Mouse (Mus musculus): ENCODE measurements around the gene Aif1. TPM values are rescaled to one million over a fixed set of nuclear protein-coding genes. Genes with fewer than 3 reads are reported as not detected.
A peak's percentile ranks its signal among the peaks of the same experiment; 100 is the strongest.

The Aif1 gene
- polyA plus RNA-seq, 1 experiment from 2014 or later = 16.5 TPM

GRCm38 (mm10) chr17:35191723-35192122 lies 15.9 kb upstream of the Aif1 start:
- ATAC-seq (ENCODE audit: low read depth) (no peak), DNase-seq (ENCODE audit: low spot score) (no peak)
- Histone ChIP-seq H3K36me3 (ENCODE audit: control insufficient read depth, insufficient read depth, low read length) (no peaks in the 10 kb centered on the region), H3K9me3 (ENCODE audit: control insufficient read depth, low read length) (no peaks in the 10 kb centered on the region), H3K9ac (ENCODE audit: low read depth, low read length) (no peak overlapping the region), H3K27me3 (replicated peaks; ENCODE audit: control insufficient read depth, insufficient read depth, low read length) (peaks cover 26% of the 10 kb centered on the region), H3K27ac (replicated peaks; ENCODE audit: low read depth, low read length) (no peak overlapping the region), H3K4me2 (ENCODE audit: low read depth, low read length) (no peak overlapping the region), H3K4me3 (ENCODE audit: low read depth, low read length) (no peak overlapping the region), H3K4me1 (ENCODE audit: control insufficient read depth, insufficient read depth, low read length) (peaks cover 11% of the 10 kb centered on the region; the same call in 1 of the 2 replicates)
- 63% methylated on average over 2 of the region's 2 CpGs for WGBS

DNA sequence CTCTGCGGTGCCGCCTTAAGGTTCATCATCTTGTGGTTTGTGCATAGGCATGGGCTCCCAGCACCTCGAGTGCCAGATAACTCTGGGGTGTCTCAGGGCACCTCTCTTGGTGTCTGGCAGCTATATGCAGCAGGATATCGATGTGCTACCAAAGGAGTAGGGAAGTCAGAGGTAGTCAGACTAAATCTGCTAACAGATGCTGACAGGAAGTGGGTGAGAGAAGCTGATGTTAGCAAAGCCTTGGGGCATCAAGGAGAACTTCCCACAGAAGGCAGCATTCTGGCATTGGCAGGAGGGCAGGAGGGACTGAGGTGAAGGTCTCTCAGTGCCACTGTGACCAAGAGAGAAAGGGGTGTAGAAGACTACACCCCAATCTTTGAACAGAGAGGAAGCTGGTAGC lies 14.2 kb upstream of the Aif1 start:
- peaks cover 10% of the 10 kb centered on the region for H3K27me3 ChIP-seq (replicated peaks; ENCODE audit: control insufficient read depth, insufficient read depth, low read length)
- WGBS = 63% methylated on average over 4 of the region's 4 CpGs
- H3K9me3 ChIP-seq (ENCODE audit: control insufficient read depth, low read length) = no peaks in the 10 kb centered on the region
- H3K9ac ChIP-seq (ENCODE audit: low read depth, low read length) = no peak overlapping the region
- H3K4me3 ChIP-seq (ENCODE audit: low read depth, low read length) = no peak overlapping the region
- no peaks in the 10 kb centered on the region for H3K36me3 ChIP-seq (ENCODE audit: control insufficient read depth, insufficient read depth, low read length)
- ATAC-seq (ENCODE audit: low read depth) = no peak
- no peak overlapping the region for H3K27ac ChIP-seq (replicated peaks; ENCODE audit: low read depth, low read length)
- DNase-seq (ENCODE audit: low spot score) = no peak
- H3K4me1 ChIP-seq (ENCODE audit: control insufficient read depth, insufficient read depth, low read length) = peaks cover 9% of the 10 kb centered on the region; the same call in 1 of the 2 replicates
- no peak overlapping the region for H3K4me2 ChIP-seq (ENCODE audit: low read depth, low read length)

GRCm38 (mm10) chr17:35189186-35189585 lies 13.3 kb upstream of the Aif1 start:
- no peak for ATAC-seq (ENCODE audit: low read depth)
- 65% methylated on average over 1 of the region's 1 CpGs for WGBS
- Histone ChIP-seq H3K9me3 (ENCODE audit: control insufficient read depth, low read length) (no peaks in the 10 kb centered on the region), H3K4me2 (ENCODE audit: low read depth, low read length) (no peak overlapping the region), H3K4me3 (ENCODE audit: low read depth, low read length) (no peak overlapping the region), H3K9ac (ENCODE audit: low read depth, low read length) (no peak overlapping the region), H3K27ac (replicated peaks; ENCODE audit: low read depth, low read length) (no peak overlapping the region), H3K27me3 (replicated peaks; ENCODE audit: control insufficient read depth, insufficient read depth, low read length) (0 out of 2 replicates have a peak, but pooled peaks cover under 1% of the 10 kb centered on the region), H3K36me3 (ENCODE audit: control insufficient read depth, insufficient read depth, low read length) (no peaks in the 10 kb centered on the region), H3K4me1 (ENCODE audit: control insufficient read depth, insufficient read depth, low read length) (peaks cover 9% of the 10 kb centered on the region; the same call in 1 of the 2 replicates)
- DNase-seq (ENCODE audit: low spot score) = no peak

DNA sequence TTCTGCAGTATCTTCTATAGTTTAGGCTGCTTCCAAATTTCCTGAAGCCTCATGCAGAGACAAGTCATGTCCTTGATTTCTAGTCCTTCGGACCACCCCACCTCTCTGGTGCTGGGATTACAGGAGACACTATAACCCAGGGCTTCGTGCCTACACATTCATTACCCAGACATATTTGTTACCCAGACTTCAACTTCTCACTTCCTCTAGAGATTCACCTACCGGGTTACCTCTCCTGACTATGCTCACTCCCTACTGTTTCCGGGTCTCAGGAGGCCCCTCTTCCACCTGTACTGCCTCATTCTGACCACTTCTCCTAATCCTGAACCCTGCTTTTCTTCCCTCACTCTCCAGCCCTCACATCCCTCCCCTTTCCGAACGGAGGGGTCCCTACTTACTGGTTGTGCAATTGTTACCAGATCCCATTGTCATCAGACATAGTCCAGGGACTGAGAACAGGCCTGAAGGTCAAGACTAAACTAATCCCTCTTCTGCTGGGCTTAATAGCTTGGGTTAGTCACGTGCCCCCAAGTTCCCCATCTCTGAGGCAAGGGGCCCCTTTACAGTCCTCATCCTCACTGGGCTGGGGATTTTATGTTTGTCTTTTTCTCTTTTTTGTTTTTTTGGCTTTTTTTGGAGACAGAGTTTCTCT lies 12.2 kb upstream of the Aif1 start, which contains the start of gene Lst1:
TSS of gene Lst1 (minus strand) at position 481 of the 652 bp plus-strand sequence.
- Histone ChIP-seq H3K27ac (replicated peaks; ENCODE audit: low read depth, low read length) (peak within 1 kb of the TSS; percentile 5; the same call in 1 of the 2 replicates), H3K4me3 (ENCODE audit: low read depth, low read length) (no peak within 1 kb of the TSS), H3K9me3 (ENCODE audit: control insufficient read depth, low read length) (no peaks in the 10 kb centered on the region), H3K27me3 (replicated peaks; ENCODE audit: control insufficient read depth, insufficient read depth, low read length) (no peaks in the 10 kb centered on the region), H3K4me2 (ENCODE audit: low read depth, low read length) (no peak within 1 kb of the TSS), H3K36me3 (ENCODE audit: control insufficient read depth, insufficient read depth, low read length) (no peaks in the 10 kb centered on the region), H3K9ac (ENCODE audit: low read depth, low read length) (no peak within 1 kb of the TSS), H3K4me1 (ENCODE audit: control insufficient read depth, insufficient read depth, low read length) (peaks cover 9% of the 10 kb centered on the region; the same call in 1 of the 2 replicates)
- no peak for ATAC-seq (ENCODE audit: low read depth)
- 72% methylated on average over 7 of the region's 7 CpGs for WGBS
- no peak for DNase-seq (ENCODE audit: low spot score)

DNA sequence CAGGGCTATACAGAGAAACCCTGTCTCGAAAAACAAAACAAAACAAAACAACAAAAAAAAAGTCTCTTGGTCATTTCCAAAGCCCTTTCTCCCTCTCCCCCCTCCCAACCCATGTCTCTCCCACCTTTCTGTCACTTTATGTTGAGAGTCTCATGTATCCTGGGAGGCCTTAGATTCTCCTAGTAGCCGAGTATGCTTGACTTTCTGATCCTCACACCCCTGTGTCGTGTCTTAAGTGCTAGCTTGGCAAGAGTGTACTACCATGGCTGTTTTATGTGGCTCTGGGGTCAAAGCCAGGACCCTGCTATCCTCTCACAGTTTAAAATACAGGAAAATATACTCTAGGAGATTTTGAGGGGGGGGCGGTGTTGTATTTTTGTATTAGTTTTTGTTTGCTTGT lies 11.5 kb upstream of the Aif1 start:
- WGBS = 63% methylated on average over 4 of the region's 4 CpGs
- Histone ChIP-seq H3K4me1 (ENCODE audit: control insufficient read depth, insufficient read depth, low read length) (peaks cover 9% of the 10 kb centered on the region; the same call in 1 of the 2 replicates), H3K9me3 (ENCODE audit: control insufficient read depth, low read length) (no peaks in the 10 kb centered on the region), H3K27ac (replicated peaks; ENCODE audit: low read depth, low read length) (no peak overlapping the region), H3K36me3 (ENCODE audit: control insufficient read depth, insufficient read depth, low read length) (no peaks in the 10 kb centered on the region), H3K27me3 (replicated peaks; ENCODE audit: control insufficient read depth, insufficient read depth, low read length) (no peaks in the 10 kb centered on the region), H3K4me3 (ENCODE audit: low read depth, low read length) (no peak overlapping the region), H3K9ac (ENCODE audit: low read depth, low read length) (no peak overlapping the region), H3K4me2 (ENCODE audit: low read depth, low read length) (no peak overlapping the region)
- no peak for DNase-seq (ENCODE audit: low spot score)
- ATAC-seq (ENCODE audit: low read depth) = no peak

DNA sequence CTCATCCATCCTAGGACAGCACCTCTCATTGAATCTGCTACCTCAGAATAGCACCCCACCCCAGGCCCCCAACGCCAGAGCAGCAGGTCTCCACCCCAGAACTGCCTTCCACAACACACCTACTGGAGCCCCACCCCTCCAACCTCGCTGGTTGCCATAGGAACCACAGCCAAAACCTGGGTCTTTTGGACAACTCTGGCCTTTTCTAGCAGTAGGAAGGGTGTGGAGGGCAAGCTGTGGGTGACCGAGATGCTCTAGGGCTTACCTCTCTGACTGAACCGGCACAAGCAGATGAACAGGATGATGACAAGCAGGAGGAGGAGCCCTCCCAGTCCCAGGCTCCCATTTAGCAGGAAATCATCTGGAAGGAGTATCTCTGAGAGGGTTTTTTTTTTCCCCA lies 10.8 kb upstream of the Aif1 start:
- Histone ChIP-seq H3K4me2 (ENCODE audit: low read depth, low read length) (peak overlapping the region; percentile 52), H3K9ac (ENCODE audit: low read depth, low read length) (peak overlapping the region; percentile 11; the same call in 1 of the 2 replicates), H3K27ac (replicated peaks; ENCODE audit: low read depth, low read length) (peak overlapping the region; percentile 22), H3K27me3 (replicated peaks; ENCODE audit: control insufficient read depth, insufficient read depth, low read length) (no peaks in the 10 kb centered on the region), H3K4me3 (ENCODE audit: low read depth, low read length) (peak overlapping the region; percentile 35), H3K36me3 (ENCODE audit: control insufficient read depth, insufficient read depth, low read length) (no peaks in the 10 kb centered on the region), H3K4me1 (ENCODE audit: control insufficient read depth, insufficient read depth, low read length) (peaks cover 9% of the 10 kb centered on the region; the same call in 1 of the 2 replicates), H3K9me3 (ENCODE audit: control insufficient read depth, low read length) (no peaks in the 10 kb centered on the region)
- peak; percentile 55 for DNase-seq (ENCODE audit: low spot score)
- peak; percentile 54; the same call in 1 of the 2 replicates for ATAC-seq (ENCODE audit: low read depth)
- 0% methylated on average over 4 of the region's 4 CpGs for WGBS

GRCm38 (mm10) chr17:35185639-35186611 lies 10.1 kb upstream of the Aif1 start:
- peak overlapping the region; percentile 11 for H3K9ac ChIP-seq (ENCODE audit: low read depth, low read length)
- peak overlapping the region; percentile 35 for H3K4me3 ChIP-seq (ENCODE audit: low read depth, low read length)
- no peaks in the 10 kb centered on the region for H3K36me3 ChIP-seq (ENCODE audit: control insufficient read depth, insufficient read depth, low read length)
- no peaks in the 10 kb centered on the region for H3K27me3 ChIP-seq (replicated peaks; ENCODE audit: control insufficient read depth, insufficient read depth, low read length)
- H3K4me2 ChIP-seq (ENCODE audit: low read depth, low read length) = peak overlapping the region; percentile 52
- ATAC-seq (ENCODE audit: low read depth) (peak; percentile 79), DNase-seq (ENCODE audit: low spot score) (peak; percentile 81)
- 3% methylated on average over 18 of the region's 18 CpGs for WGBS
- H3K9me3 ChIP-seq (ENCODE audit: control insufficient read depth, low read length) = no peaks in the 10 kb centered on the region
- peak overlapping the region; percentile 22 for H3K27ac ChIP-seq (replicated peaks; ENCODE audit: low read depth, low read length)
- peaks cover 9% of the 10 kb centered on the region; the same call in 1 of the 2 replicates for H3K4me1 ChIP-seq (ENCODE audit: control insufficient read depth, insufficient read depth, low read length)

GRCm38 (mm10) chr17:35180093-35180492 lies 4.2 kb upstream of the Aif1 start:
- no peaks in the 10 kb centered on the region for H3K27me3 ChIP-seq (replicated peaks; ENCODE audit: control insufficient read depth, insufficient read depth, low read length)
- ATAC-seq (ENCODE audit: low read depth) = no peak
- H3K9ac ChIP-seq (ENCODE audit: low read depth, low read length) = no peak overlapping the region
- no peak for DNase-seq (ENCODE audit: low spot score)
- no peaks in the 10 kb centered on the region for H3K36me3 ChIP-seq (ENCODE audit: control insufficient read depth, insufficient read depth, low read length)
- 95% methylated on average over 5 of the region's 5 CpGs for WGBS
- no peak overlapping the region for H3K4me3 ChIP-seq (ENCODE audit: low read depth, low read length)
- H3K4me2 ChIP-seq (ENCODE audit: low read depth, low read length) = no peak overlapping the region
- H3K9me3 ChIP-seq (ENCODE audit: control insufficient read depth, low read length) = no peaks in the 10 kb centered on the region
- no peak overlapping the region for H3K27ac ChIP-seq (replicated peaks; ENCODE audit: low read depth, low read length)
- H3K4me1 ChIP-seq (ENCODE audit: control insufficient read depth, insufficient read depth, low read length) = no peaks in the 10 kb centered on the region
